Mouse (Mus musculus) ES-CJ7 (cell line): ENCODE results near the gene Ivd.

Experiments
- DNase-seq: peaks from one replicate; pipeline ENCODE4 v3.0.0; 2011; ENCODE audit warnings: low read depth, low spot score

Gene Ivd

DNA sequence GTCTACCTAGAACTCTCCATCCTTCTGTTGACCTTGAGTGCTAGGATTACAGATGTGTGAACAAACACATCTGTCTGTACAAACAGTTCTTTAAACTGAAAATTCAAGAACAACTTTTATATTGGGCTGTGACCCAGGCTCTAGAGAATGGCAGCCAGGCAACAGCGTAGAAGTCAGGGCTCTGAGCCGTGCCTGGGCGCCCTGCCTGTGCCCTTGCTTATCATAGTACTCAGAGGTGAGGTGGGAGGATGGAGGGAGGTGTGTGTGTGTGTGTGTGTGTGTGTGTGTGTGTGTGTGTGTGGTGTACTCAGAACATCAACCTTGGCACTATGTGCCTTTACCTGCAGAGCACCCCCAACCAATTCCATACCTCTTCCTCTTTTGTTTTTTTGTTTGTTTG, 46.0 kb downstream of the Ivd start:
- no peak for DNase-seq

DNA sequence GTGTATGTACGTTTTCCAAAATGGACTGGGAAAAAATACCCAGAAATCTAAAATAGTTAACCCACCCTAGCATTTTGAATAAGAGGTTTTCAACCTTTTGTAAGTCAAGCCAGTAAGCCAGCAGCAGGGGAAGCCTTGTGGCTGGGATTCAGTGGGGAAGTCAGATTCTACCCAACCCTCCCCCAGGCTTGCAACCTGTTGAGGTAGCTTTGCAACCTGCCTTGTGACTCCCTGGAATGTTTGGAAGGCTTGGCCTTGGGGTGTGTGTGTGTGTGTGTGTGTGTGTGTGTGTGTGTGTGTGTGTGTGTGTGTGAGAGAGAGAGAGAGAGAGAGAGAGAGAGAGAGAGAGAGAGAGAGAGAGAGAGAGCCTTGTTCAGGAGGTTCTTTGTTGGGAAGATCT, 47.4 kb downstream of the Ivd start:
- no peak for DNase-seq

DNA sequence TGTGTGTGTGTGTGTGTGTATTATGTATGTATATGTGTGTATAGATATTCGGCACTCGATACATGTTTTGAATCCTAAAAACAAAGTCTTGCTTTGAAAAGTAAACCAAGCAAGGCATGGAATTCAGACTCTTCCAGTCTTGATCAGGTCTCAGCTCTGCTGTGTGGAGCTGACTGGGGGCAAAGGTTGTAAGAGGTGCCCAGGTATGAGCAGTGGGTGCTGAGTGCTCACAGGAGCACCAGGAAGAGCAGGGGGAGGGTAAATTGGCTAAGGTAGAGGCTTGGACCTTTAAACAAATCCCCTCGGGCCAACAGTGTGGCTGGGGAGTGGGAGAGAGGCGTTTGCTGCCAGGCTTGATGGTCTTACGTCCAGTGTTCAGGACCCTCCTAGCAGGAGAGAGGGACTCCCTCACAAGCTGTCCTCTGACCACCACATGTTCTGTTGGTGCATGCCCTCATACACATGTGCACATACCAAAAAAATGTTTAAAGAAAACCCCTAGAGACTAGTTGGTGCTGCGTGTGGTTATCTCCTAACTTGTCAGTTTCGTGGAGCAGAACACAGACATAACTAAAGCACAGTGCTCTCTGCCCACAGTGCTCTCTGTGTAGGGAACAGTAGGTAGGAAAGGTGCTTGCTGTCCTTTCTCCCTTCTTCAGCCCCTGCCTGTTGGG, 49.0 kb downstream of the Ivd start:
- no peak for DNase-seq

DNA sequence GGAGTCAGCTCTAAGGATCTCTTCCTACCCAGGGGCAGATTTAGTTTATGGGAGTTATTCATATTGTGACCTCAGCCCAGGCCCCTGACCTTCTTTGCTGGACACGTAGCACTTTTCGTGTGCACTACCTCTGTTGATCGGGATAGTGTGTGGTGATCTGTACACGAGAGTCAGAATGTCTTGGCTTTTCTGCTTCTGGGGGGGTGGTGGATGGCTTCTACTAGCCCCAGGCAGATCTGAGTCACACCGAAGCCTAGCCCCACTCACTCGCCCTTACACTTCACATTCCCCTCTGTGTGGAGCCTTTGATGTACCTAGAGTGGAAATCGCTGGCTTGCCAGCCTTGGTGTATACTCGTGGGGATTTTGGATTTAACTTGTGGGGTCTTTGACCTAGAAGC, 51.0 kb downstream of the Ivd start:
- DNase-seq, result no peak

DNA sequence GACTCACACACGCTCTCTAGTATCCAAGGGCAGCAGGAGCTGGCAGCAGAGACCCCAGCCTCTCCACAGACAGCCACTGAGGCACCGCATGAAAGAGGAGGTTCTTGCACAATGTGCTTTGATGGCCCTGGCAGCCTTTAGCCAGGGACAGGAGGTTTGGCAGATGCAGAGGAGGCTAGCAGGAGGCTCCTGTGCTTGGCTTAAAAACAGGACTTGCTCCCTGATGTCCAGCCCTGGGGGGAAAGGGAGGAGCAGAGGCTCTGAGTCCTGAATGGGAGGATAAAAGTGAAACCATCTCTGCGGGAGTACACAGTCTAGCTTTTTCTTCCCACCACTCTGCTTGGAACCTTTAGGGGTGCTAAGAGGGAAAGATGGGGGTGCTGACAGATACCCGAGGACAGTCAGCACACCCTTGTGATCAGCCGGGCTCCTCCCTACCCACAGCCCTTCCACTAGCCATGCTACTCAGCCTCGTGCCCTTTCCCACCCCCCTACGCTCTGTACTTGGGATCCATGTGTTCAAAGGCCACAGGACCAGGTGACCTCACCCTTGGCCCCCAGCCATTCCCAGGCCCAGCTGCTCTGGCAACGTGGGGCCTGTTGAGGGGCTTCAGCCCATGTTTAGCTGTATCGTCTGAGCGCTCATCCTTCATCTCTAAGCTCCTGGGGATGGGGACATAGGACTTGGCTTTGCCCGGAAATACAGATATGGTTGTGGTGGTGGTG, 52.0 kb downstream of the Ivd start:
- no peak for DNase-seq

DNA sequence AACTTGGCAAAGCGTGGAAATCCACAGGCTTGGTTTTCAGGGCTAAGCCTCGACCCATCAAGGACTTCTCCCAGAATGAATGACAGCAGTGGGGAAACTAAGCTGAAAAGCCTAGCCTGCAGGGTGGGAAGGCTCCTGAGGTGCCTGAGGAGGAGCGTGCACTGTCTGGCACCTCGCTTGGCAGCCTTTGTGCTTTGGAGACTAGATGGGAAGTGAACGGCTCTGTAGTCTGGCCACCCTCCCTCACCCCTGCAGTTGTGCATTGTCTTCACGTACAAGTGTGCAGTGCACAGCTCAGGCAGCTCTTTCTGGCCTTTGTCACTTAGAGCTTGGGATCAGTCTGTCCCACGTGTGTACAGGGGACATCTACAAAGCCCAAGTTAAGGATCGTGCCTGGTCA, 52.9 kb downstream of the Ivd start:
- DNase-seq, result no peak

DNA sequence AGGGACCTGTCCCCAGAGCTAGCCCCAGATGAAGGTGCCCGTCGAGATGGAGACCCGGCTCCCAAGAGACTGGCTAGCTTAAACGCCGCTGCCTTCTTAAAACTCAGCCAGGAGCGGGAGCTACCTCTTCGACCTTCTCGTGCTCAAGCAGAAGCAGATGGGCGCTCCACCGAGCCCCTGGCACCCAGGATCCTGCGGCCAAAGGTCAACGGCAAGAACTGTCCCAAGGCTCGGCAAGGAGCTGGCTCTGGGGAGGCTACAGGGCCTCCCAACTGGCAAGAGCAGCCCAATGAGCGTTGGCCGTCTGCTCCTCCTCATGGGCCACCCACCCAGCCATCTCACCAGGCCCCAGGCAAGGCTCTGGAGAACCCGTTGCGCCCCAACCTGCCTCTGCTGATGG, 54.7 kb downstream of the Ivd start:
- DNase-seq, result no peak

DNA sequence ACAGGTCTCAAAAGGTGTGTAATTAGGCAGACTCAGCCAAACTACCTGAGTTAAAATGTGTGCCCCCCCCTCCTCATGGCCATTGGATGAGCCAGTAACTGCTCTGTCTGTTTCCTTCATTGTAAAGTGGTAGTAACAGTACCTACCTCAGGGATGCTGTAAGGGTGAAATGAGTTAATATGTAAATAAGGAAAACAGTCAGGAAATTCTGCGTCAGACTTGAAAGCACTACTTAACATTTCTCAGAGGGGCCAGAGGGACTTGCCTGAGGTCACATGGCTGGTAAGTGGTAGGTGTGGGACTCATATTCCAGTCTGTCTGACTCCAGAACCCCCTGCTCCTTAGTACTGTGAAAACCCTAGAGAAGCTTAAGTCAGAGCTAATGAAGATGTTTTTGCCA, 56.8 kb downstream of the Ivd start:
- DNase-seq, result no peak

DNA sequence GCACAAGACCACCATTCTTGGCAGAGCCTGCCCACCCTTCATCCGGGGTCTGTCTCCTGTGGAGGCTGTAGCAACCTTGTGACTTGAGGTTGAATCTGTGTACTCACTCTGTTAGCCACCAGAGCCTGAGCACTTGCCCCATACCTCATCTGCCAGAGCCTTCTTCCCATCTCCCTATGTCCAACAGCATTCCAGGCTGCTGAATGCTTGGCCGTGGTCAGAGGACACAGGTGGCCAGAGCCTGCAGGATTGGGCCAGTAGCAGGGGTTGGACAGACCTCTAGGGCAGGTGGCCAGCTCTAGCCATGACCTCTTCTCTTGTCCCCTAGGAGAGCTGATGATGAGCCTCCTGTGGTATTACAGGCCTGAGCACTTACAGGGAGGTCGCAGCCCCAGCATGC, 58.7 kb downstream of the Ivd start:
- no peak for DNase-seq

DNA sequence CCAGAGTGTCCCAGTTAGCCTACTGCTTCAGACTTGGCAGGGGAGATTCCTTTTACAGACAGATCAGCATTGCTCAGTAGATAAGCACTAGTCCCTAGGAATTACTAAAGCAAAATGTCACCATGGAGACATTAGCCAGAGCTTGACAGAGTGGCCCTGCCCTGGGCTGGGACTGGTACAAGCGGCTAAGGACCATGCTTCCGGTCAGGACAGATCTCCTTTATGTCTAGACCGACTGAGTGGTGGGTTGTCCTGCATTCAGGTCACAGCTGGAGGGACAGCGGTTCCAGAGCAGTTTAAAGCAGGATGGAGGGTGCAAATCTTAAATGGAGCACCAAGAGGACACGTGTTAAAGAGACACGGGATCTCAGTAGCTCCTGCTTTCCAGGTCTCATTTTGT, 64.2 kb downstream of the Ivd start:
- DNase-seq, result no peak

DNA sequence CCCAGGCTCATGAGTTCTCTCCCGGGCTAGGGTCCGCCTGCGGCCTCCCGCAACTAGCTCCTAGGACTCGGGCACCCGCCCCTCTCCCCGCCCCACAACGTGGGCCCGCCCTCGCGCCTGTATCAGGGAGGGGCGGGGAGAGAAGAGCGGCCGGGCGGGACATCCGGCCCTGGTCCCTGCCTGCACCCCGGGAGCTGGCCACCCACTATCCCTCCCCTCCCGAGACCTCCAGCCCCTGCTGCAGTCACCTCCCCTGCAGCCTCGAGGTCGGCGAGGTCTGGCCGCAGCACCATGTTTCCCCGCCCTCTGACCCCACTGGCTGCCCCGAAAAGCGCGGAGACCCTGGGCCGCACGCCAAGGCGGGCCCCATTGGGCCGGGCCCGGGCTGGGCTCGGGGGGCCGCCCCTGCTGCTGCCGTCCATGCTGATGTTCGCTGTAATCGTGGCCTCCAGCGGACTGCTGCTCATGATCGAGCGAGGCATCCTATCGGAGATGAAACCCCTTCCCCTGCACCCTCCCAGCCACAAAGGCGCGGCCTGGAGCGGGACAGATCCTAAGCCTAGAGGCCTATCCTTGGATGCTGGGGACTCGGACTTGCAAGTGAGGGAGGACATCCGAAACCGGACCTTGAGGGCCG, 64.7 kb downstream of the Ivd start, which contains the start of gene Chst14:
Gene Chst14 (plus strand): TSS at position 136 of the 637 bp plus-strand sequence.
- peak; percentile 26 for DNase-seq

DNA sequence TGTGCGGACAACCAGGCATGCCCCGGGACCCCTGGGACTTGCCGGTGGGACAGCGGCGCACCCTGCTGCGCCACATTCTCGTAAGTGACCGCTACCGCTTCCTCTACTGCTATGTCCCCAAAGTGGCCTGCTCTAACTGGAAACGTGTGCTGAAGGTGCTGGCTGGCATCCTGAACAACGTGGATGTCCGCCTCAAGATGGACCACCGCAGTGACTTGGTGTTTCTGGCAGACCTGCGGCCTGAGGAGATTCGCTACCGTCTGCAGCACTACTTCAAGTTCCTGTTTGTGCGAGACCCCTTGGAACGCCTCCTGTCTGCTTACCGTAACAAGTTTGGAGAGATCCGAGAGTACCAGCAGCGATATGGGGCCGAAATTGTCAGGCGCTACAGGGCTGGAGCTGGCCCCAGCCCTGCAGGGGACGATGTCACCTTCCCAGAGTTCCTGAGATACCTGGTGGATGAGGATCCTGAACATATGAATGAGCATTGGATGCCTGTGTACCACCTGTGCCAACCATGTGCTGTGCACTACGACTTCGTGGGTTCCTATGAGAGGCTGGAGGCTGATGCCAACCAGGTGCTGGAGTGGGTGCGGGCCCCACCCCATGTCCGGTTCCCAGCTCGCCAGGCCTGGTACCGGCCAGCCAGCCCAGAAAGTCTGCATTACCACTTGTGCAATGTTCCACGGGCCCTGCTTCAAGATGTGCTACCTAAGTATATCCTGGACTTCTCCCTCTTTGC, 65.4 kb downstream of the Ivd start:
- no peak for DNase-seq
